Mouse (Mus musculus): ENCODE data around the gene Tmem220.

The Tmem220 gene

GRCm38 (mm10) chr11:67024867-67025477, at the start of gene Tmem220:
Gene Tmem220 (plus strand): TSS chr11:67025154.
- peak; percentile 93 for ATAC-seq (ENCODE audit: insufficient number of reproducible peaks, low FRiP score, low TSS enrichment)

GRCm38 (mm10) chr11:66975606-66976330, 49.2 kb upstream of the Tmem220 start:
- ATAC-seq (ENCODE audit: insufficient number of reproducible peaks, low FRiP score, low TSS enrichment) = no peak

GRCm38 (mm10) chr11:66981336-66982115, 43.4 kb upstream of the Tmem220 start:
- no peak for ATAC-seq (ENCODE audit: insufficient number of reproducible peaks, low FRiP score, low TSS enrichment)

- ATAC-seq (ENCODE audit: insufficient number of reproducible peaks, low FRiP score, low TSS enrichment) = no peak
Observed at GRCm38 (mm10) chr11:66982794-66983193, 42.2 kb upstream of the Tmem220 start.

GRCm38 (mm10) chr11:66983422-66984164, 41.4 kb upstream of the Tmem220 start:
- no peak for ATAC-seq (ENCODE audit: insufficient number of reproducible peaks, low FRiP score, low TSS enrichment)

DNA sequence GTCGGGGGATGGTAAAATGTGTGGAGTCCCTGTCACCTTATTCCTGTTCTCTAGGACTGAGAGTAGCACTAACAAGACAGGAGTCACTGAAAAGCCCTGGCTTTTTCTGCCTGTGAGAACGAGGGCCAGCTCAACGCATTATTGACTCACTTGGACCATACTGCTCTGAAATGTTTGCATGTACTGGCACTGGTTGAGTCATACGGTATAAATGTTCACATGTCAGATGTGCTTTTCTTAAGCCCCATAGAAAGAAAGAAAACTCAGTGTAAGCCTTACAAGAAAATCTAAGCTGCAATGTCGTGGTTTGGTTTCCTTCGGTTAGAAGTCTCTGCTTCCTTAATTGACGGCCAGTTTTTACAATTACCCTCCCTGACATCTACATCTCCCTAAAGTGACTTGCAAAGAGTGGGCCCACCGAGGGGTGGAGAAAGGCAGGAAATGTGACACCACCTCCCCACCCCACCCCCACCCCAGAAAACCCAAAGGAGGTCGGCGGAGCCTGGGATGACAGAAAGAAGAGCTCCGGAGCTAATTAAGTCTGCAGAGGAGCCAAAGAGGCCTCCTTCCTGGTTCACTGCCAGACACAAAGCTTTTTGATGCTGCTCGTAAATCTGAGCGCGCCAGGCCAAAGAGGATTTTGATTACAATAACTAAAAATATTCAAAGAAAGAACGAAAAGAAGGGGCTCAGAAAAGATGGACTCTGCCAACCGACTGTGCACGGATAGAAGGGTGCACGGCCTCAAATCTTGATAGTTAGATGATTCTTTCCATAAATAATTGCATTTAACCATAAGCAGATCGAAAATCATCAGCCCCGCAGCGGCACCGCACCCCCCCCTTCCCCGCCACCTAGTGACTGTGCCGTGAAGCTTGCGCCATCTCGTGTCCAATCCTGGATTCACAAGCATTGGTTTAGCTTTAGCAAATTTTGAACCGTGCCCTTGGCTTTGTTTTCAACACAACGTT, 40.5 kb upstream of the Tmem220 start:
- peak; percentile 26; the same call in 1 of the 2 replicates for ATAC-seq (ENCODE audit: insufficient number of reproducible peaks, low FRiP score, low TSS enrichment)

GRCm38 (mm10) chr11:66985136-66985702, 39.7 kb upstream of the Tmem220 start:
- ATAC-seq (ENCODE audit: insufficient number of reproducible peaks, low FRiP score, low TSS enrichment) = no peak

DNA sequence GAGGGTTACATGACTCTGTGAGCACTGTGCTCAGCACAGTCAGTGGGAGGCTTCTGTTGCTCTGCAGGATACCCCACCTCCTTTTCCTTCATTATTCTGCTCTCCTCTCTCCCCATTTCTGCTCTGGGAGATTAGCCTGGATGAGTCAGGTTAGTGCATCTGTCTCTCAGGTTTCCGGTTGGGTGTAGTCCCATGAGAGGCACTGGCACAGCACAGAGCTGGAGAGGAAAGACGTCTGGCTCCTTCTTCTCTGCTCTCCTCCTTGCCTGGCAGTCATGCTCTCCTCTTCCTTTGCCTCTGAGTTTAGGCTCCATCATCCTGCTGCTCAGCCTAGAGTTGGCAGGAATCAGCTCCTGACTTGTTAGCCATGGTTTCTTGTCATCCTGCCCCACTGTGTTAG, 32.8 kb upstream of the Tmem220 start:
- no peak for ATAC-seq (ENCODE audit: insufficient number of reproducible peaks, low FRiP score, low TSS enrichment)

DNA sequence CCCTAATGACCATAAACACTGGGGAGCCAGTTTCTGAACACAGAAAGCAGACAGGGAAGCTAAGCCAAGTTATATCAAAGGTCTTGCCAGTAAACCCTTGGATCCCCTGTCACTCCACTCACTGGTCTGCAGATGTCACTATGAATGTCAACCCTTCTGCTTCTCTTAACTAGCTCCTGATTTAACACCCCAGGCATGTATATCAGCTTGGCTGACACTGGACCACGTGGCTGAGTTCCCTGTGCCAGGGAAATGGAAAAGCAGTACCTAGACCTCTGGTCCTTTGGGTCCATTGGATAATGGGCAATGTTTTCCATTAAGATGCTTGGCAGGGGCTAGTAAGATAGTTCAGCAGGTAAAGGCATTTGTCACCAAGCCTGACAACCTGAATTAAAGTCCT, 31.3 kb upstream of the Tmem220 start:
- no peak for ATAC-seq (ENCODE audit: insufficient number of reproducible peaks, low FRiP score, low TSS enrichment)

- no peak for ATAC-seq (ENCODE audit: insufficient number of reproducible peaks, low FRiP score, low TSS enrichment)
Observed at GRCm38 (mm10) chr11:66996446-66996845, 28.5 kb upstream of the Tmem220 start.

DNA sequence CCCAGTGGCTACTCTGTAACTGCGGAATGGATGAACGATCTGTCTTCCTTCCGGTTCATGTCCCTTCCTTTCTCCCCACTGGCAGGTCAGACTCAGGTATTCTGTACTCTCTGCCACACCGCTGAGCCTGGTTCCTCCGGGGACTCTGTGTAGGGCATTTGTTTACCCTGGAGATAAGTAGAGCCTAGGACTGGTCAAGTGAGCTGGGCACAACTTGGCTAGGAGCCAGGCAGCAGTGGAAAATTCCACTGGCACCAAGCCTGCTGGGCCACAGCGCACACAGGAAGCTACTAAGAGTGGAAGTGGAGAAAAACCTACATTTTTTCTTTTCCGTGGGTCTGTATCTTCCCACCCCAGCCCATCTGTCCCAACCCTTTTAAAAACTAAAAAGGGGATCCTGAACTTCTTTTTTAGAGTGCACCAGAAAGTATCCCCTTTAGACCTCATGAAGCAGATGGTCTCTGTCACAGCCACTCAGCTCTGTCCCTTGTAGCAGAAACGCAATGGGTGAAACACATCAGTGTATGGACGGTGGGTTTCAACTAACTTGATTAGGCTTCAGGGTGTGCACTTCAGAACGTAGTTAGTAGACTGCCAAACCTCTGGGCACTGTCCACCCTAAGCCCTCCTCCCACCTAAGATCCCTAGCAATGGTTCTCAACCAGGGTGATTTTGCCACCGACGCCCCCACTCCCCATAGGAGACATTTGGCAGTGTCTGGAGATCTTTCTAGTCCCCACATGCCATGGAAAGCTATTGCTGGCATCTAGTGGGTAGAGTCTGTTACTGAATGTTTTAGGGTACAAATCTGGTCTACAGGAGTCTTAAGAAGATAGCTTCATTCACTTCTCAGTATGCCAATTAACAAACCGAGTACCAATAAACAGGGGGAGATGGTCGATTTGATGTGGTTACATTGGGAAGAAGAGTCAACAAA, 26.2 kb upstream of the Tmem220 start:
- no peak for ATAC-seq (ENCODE audit: insufficient number of reproducible peaks, low FRiP score, low TSS enrichment)

- no peak for ATAC-seq (ENCODE audit: insufficient number of reproducible peaks, low FRiP score, low TSS enrichment)
Observed at GRCm38 (mm10) chr11:67000671-67001070, 24.3 kb upstream of the Tmem220 start.

GRCm38 (mm10) chr11:67001717-67002116, 23.2 kb upstream of the Tmem220 start:
- no peak for ATAC-seq (ENCODE audit: insufficient number of reproducible peaks, low FRiP score, low TSS enrichment)

GRCm38 (mm10) chr11:67002911-67003310, 22.0 kb upstream of the Tmem220 start:
- no peak for ATAC-seq (ENCODE audit: insufficient number of reproducible peaks, low FRiP score, low TSS enrichment)

DNA sequence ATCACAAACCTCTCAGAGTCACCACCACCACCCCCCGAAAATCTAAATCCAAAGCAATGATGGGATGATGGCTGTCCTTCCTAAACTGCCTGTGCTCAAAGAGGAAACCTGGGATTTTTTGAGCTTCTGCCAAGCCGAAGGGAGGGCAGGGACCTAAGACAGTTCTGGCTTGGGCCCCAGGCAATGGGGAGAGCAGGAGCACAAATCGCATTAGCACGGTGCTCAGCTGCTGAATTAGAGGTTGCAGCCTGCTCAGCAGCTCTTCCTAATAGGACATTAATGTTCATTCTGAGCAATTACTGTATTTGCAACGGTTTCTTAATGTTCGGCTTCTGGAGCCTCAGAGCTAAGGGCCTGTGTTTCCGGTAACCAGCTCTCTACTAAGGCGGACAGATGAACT, 17.0 kb upstream of the Tmem220 start:
- no peak for ATAC-seq (ENCODE audit: insufficient number of reproducible peaks, low FRiP score, low TSS enrichment)

DNA sequence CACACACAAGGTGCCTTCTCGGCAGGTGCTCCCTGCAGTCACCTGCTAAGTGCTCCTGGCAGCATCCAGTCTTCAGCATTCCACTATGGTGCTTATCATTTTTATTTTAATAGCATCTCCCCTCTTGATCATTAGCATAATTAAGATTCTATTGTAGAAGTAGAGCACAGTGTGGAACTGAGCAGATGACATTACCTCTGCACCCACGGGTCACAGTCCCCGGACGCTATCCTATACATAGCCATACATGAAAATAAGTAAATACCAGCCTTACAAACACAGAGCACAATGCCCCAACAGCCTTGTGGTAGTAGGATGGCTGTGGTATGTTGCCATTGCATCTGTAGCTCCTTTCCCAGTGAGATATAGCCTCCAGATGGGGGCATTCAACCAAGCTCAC, 16.4 kb upstream of the Tmem220 start:
- ATAC-seq (ENCODE audit: insufficient number of reproducible peaks, low FRiP score, low TSS enrichment) = no peak

DNA sequence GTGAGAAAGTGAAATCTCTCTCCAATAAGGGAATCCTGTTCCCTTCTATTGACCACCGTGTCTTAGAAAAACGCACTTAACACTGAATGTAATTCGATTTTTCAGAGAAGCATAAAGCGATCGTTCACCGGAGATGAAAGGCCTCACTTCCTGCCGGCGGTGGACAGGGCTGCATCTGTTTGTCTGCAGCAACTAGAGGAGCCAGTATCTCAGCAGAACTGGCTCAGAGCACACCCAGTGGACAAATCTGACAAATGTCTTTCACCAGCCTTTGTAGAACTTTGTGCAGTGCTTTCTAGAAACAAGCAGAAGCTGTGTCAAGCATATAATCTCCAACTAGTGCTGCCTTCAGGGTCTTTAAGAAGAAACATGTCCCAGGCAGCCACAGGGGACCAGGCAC, 14.5 kb upstream of the Tmem220 start:
- ATAC-seq (ENCODE audit: insufficient number of reproducible peaks, low FRiP score, low TSS enrichment) = 0 out of 2 replicates have a peak, but pooled peaks have one; percentile 66

DNA sequence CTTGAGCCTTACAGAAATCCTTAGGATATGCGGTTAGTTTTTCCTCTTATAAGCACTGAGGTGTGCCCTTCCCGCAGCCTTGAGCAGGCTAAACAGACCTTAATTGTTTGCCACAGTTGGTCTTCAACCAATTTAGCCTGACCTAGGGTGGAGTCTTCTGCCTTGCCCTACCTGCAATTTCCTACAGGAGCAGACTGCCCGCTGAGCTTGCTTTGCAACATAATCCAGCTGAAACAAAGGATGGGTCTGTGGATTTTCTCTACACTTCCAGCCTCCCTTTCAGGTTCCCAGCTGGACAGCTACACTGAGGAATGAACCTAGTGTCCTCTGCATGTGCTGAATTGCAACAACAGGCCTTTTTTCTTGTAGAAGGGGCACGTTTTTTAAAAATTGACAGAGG, 13.3 kb upstream of the Tmem220 start:
- ATAC-seq (ENCODE audit: insufficient number of reproducible peaks, low FRiP score, low TSS enrichment) = no peak
